Mouse (Mus musculus) MEL (cell line): ENCODE data around the gene Auts2. TPM values are rescaled to one million over a fixed set of nuclear protein-coding genes. Genes with fewer than 3 reads are reported as not detected.

Experiments
- DNase-seq: peaks from one replicate; pipeline ENCODE4 v3.0.0; 2011; ENCODE audit warnings: low read depth, low spot score
- H3K27ac ChIP-seq: 2 replicates; pipeline ENCODE4 v1.5.1; 2012; ENCODE audit warnings: low read depth, mild to moderate bottlenecking, control low read depth, low read length, moderate library complexity; ENCODE audit not compliant: control insufficient read depth
- H3K27me3 ChIP-seq, 2 experiments: fragments of 150-350 bp in 1 of 2; sonication (generic) in 1 of 2; 2 replicates each; pipeline ENCODE4 v1.6.1; 2012; ENCODE audit warnings: low read length in 2 of 2, mild to moderate bottlenecking in 2 of 2, improper control_type of control experiment in 1 of 2, moderate library complexity in 1 of 2; ENCODE audit not compliant: insufficient read depth in 2 of 2, control insufficient read depth in 1 of 2
- H3K36me3 ChIP-seq, 2 experiments: 2 replicates each; pipeline ENCODE4 v1.6.1; 2012 to 2014; ENCODE audit warnings: low read length in 2 of 2, improper control_type of control experiment in 1 of 2, inconsistent platforms in 1 of 2, mild to moderate bottlenecking in 1 of 2; ENCODE audit not compliant: insufficient read depth in 2 of 2, control insufficient read depth in 1 of 2
- H3K4me1 ChIP-seq, 2 experiments: fragments of 150-350 bp in 1 of 2; sonication (generic) in 1 of 2; 2 replicates each; pipeline ENCODE4 v1.6.1; 2012; ENCODE audit warnings: low read length in 2 of 2, improper control_type of control experiment in 1 of 2, mild to moderate bottlenecking in 1 of 2; ENCODE audit not compliant: insufficient read depth in 2 of 2, control insufficient read depth in 1 of 2
- H3K4me3 ChIP-seq, 2 experiments: fragments of 150-350 bp in 1 of 2; sonication (generic) in 1 of 2; 2 replicates each; pipeline ENCODE4 v1.5.1; 2012; ENCODE audit warnings: low read depth in 2 of 2, low read length in 2 of 2, mild to moderate bottlenecking in 2 of 2, moderate library complexity in 2 of 2, control low read depth in 1 of 2, improper control_type of control experiment in 1 of 2; ENCODE audit not compliant: control insufficient read depth in 1 of 2, insufficient read depth in 1 of 2
- H3K79me2 ChIP-seq: 2 replicates; pipeline ENCODE4 v1.6.1; 2012; ENCODE audit warnings: mild to moderate bottlenecking, low read length, moderate library complexity; ENCODE audit not compliant: control insufficient read depth, poor library complexity, insufficient read depth
- H3K9ac ChIP-seq: 2 replicates; pipeline ENCODE4 v1.6.1; 2012; ENCODE audit warnings: low read depth, mild to moderate bottlenecking, control low read depth, low read length, moderate library complexity; ENCODE audit not compliant: control insufficient read depth, poor library complexity, severe bottlenecking
- H3K9me3 ChIP-seq: fragments of 150-350 bp; sonication (generic); replicated peaks from 2 replicates; pipeline ENCODE4 v1.6.1; 2012; ENCODE audit warnings: mild to moderate bottlenecking, low read length, improper control_type of control experiment, moderate library complexity; ENCODE audit not compliant: insufficient read depth
- ELF1 ChIP-seq: IDR thresholded peaks from 2 replicates; pipeline ENCODE4 v1.6.1; 2014; ENCODE audit warnings: low read depth, mild to moderate bottlenecking, inconsistent platforms, low read length, improper control_type of control experiment, moderate library complexity
- EP300 ChIP-seq, 2 experiments: IDR thresholded peaks; 2 replicates each; pipeline ENCODE4 v1.6.1; 2011; ENCODE audit warnings: improper control_type of control experiment in 2 of 2, low read length in 2 of 2, low read depth in 1 of 2, mild to moderate bottlenecking in 1 of 2
- ETS1 ChIP-seq: IDR thresholded peaks from 2 replicates; pipeline ENCODE4 v1.6.1; 2012; ENCODE audit warnings: low read depth, mild to moderate bottlenecking, inconsistent platforms, low read length, improper control_type of control experiment, moderate library complexity
- GABPA ChIP-seq: IDR thresholded peaks from 2 replicates; pipeline ENCODE4 v1.6.1; 2012; ENCODE audit warnings: low read depth, mild to moderate bottlenecking, inconsistent platforms, low read length, improper control_type of control experiment, moderate library complexity
- GATA1 ChIP-seq: IDR thresholded peaks from 2 replicates; pipeline ENCODE4 v1.6.1; 2011; ENCODE audit warnings: low read depth, low read length, improper control_type of control experiment
- HCFC1 ChIP-seq: IDR thresholded peaks from 2 replicates; pipeline ENCODE4 v1.6.1; 2012; ENCODE audit warnings: low read depth, mild to moderate bottlenecking, inconsistent platforms, low read length, improper control_type of control experiment, moderate library complexity
- JUND ChIP-seq: IDR thresholded peaks from 2 replicates; pipeline ENCODE4 v1.6.1; 2011; ENCODE audit warnings: low read depth, mild to moderate bottlenecking, improper control_type of control experiment, low read length
- KAT2A ChIP-seq: conservative IDR thresholded peaks from 2 replicates; pipeline ENCODE4 v1.6.1; 2012; ENCODE audit warnings: low read depth, low read length, improper control_type of control experiment, inconsistent platforms
- MAX ChIP-seq: IDR thresholded peaks from 2 replicates; pipeline ENCODE4 v1.6.1; 2011; ENCODE audit warnings: low read length, improper control_type of control experiment
- MAZ ChIP-seq: IDR thresholded peaks from 2 replicates; pipeline ENCODE4 v1.6.1; 2012; ENCODE audit warnings: low read depth, mild to moderate bottlenecking, inconsistent platforms, low read length, improper control_type of control experiment
- NELFE ChIP-seq: IDR thresholded peaks from 2 replicates; pipeline ENCODE4 v1.6.1; 2011; ENCODE audit warnings: low read depth, low read length, improper control_type of control experiment
- NRF1 ChIP-seq: IDR thresholded peaks from 2 replicates; pipeline ENCODE4 v1.6.1; 2014; ENCODE audit warnings: low read depth, mild to moderate bottlenecking, inconsistent platforms, low read length, improper control_type of control experiment, moderate library complexity; ENCODE audit not compliant: poor library complexity, insufficient read depth, severe bottlenecking
- POLR2A ChIP-seq, 2 experiments: IDR thresholded peaks; 2 replicates each; pipeline ENCODE4 v1.6.1; 2011 to 2012; ENCODE audit warnings: low read length in 2 of 2, mild to moderate bottlenecking in 2 of 2, control low read depth in 1 of 2, improper control_type of control experiment in 1 of 2, low read depth in 1 of 2, moderate library complexity in 1 of 2; ENCODE audit not compliant: control insufficient read depth in 1 of 2, insufficient read depth in 1 of 2, poor library complexity in 1 of 2
- POLR2AphosphoS2 ChIP-seq: IDR thresholded peaks from 2 replicates; pipeline ENCODE4 v1.6.1; 2011; ENCODE audit warnings: low read length, improper control_type of control experiment
- POLR2AphosphoS5 ChIP-seq: IDR thresholded peaks from 2 replicates; pipeline ENCODE4 v1.6.1; 2012; ENCODE audit warnings: low read depth, borderline replicate concordance, mild to moderate bottlenecking, inconsistent platforms, low read length, moderate library complexity, mixed read lengths
- RAD21 ChIP-seq: IDR thresholded peaks from 2 replicates; pipeline ENCODE4 v1.6.1; 2011; ENCODE audit warnings: mild to moderate bottlenecking, low read depth, low read length, improper control_type of control experiment
- SMC3 ChIP-seq: IDR thresholded peaks from 2 replicates; pipeline ENCODE4 v1.6.1; 2011; ENCODE audit warnings: low read depth, low read length, improper control_type of control experiment
- UBTF ChIP-seq: IDR thresholded peaks from 2 replicates; pipeline ENCODE4 v1.6.1; 2012; ENCODE audit warnings: low read depth, mild to moderate bottlenecking, inconsistent platforms, low read length, improper control_type of control experiment, moderate library complexity, borderline replicate concordance; ENCODE audit not compliant: insufficient read depth
- USF1 ChIP-seq: IDR thresholded peaks from 2 replicates; pipeline ENCODE4 v1.6.1; 2014; ENCODE audit warnings: low read depth, mild to moderate bottlenecking, inconsistent platforms, low read length, improper control_type of control experiment, moderate library complexity
- ZC3H11A ChIP-seq: IDR thresholded peaks from 2 replicates; pipeline ENCODE4 v1.6.1; 2012; ENCODE audit warnings: low read depth, mild to moderate bottlenecking, inconsistent platforms, low read length, improper control_type of control experiment
- ZMIZ1 ChIP-seq: IDR thresholded peaks from 2 replicates; pipeline ENCODE4 v1.6.1; 2012; ENCODE audit warnings: low read depth, mild to moderate bottlenecking, inconsistent platforms, low read length, improper control_type of control experiment, moderate library complexity
- polyA plus RNA-seq, 2 experiments: library from polyadenylated mRNA; stranded (reverse) in 1 of 2; unstranded in 1 of 2; fragments of >175 nt in 1 of 2; fragments of >200 nt in 1 of 2; gene quantifications; 2 replicates each; pipeline versions ENCODE4 v1.2.1 to v1.2.4; 2012; ENCODE audit warnings: low replicate concordance in 2 of 2, low read depth in 1 of 2; ENCODE audit not compliant: insufficient read length in 2 of 2, insufficient read depth in 1 of 2, missing spikeins in 1 of 2
- total RNA-seq: library from RNA; depleted of rRNA; stranded (reverse); fragments of 300-350 nt; gene quantifications from 2 replicates; pipeline ENCODE4 v1.2.3, GENCODE M21; 2012

Auts2 gene
- total and polyA plus RNA-seq, 3 experiments: not detected

GRCm38 (mm10) chr5:131707471-131707870 lies 835.7 kb downstream of the Auts2 start:
- Histone ChIP-seq H3K4me3 (no peak overlapping the region), H3K4me1 (no peaks in the 10 kb centered on the region), H3K36me3 (no peaks in the 10 kb centered on the region), H3K79me2 (no peaks in the 10 kb centered on the region), H3K9me3 (no peaks in the 10 kb centered on the region), H3K27me3 (no peaks in the 10 kb centered on the region), H3K9ac (no peak overlapping the region), H3K27ac (no peak overlapping the region)
- no peak for DNase-seq
- no peak for TF ChIP-seq NELFE
- no peak for TF ChIP-seq NRF1
- TF ChIP-seq ELF1: no peak
- TF ChIP-seq ZC3H11A: no peak
- no peak for TF ChIP-seq GABPA
- no peak for TF ChIP-seq RAD21
- TF ChIP-seq HCFC1: no peak
- TF ChIP-seq EP300 (IDR thresholded peaks at IDR 0.05; ENCODE audit: low read depth in 1 of 2, low read length in 2 of 2): no peak
- no peak for TF ChIP-seq POLR2AphosphoS2
- no peak for TF ChIP-seq GATA1
- TF ChIP-seq POLR2AphosphoS5: no peak
- no peak for TF ChIP-seq KAT2A
- no peak for TF ChIP-seq JUND
- TF ChIP-seq ZMIZ1: no peak
- no peak for TF ChIP-seq UBTF
- no peak for TF ChIP-seq POLR2A (IDR thresholded peaks at IDR 0.05; ENCODE audit: control insufficient read depth in 1 of 2, insufficient read depth in 1 of 2, low read depth in 1 of 2, low read length in 2 of 2, poor library complexity in 1 of 2)
- no peak for TF ChIP-seq MAZ
- no peak for TF ChIP-seq SMC3
- TF ChIP-seq ETS1: no peak
- TF ChIP-seq MAX: no peak

DNA sequence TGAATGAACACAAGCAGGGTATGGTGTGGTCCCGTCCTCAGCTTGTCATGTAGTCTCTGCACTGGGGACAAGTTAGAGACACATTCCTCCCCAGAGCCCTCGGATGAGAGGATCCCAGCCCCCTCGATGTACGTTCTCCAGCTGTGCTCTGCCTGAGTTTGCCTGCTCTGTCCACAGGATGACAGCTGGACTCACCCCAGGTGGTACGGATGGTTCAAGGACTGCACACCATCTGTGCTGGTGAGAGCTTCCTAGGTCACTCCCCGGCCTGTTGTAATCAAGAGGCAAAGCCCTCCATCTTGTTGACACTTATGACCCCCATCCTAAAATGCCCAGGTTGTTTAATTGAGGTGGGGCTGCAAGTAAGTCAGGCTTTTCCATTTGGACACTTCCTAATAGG lies 839.4 kb downstream of the Auts2 start:
- Histone ChIP-seq H3K4me1 (no peaks in the 10 kb centered on the region), H3K27me3 (no peaks in the 10 kb centered on the region), H3K36me3 (no peaks in the 10 kb centered on the region), H3K27ac (no peak overlapping the region), H3K4me3 (no peak overlapping the region), H3K79me2 (no peaks in the 10 kb centered on the region), H3K9ac (no peak overlapping the region), H3K9me3 (no peaks in the 10 kb centered on the region)
- no peak for DNase-seq
- TF ChIP-seq ELF1: no peak
- no peak for TF ChIP-seq NRF1
- TF ChIP-seq MAX: no peak
- no peak for TF ChIP-seq GATA1
- TF ChIP-seq USF1: no peak
